Mouse (Mus musculus) limb, embryonic 13.5 days (tissue): ENCODE measurements around the gene Chmp5. TPM values are rescaled to one million over a fixed set of nuclear protein-coding genes. Genes with fewer than 3 reads are reported as not detected.
A peak's percentile ranks its signal among the peaks of the same experiment; 100 is the strongest.

Experiments used
- ATAC-seq: fragments of 200-750 bp; cut with Nextera tagmentation; 2 replicates; pipeline ENCODE4 v1.8.0; 2017; ENCODE audit warnings: low read depth, moderate number of reproducible peaks, moderate TSS enrichment; ENCODE audit not compliant: low FRiP score
- H3K27ac ChIP-seq: fragments of 300-500 bp; sonication (generic); 2 replicates; pipeline ENCODE4 v1.5.1; 2015; ENCODE audit warnings: inconsistent platforms, mild to moderate bottlenecking, moderate library complexity
- H3K27me3 ChIP-seq: fragments of 300-500 bp; sonication (generic); 2 replicates; pipeline ENCODE4 v1.6.1; 2015; ENCODE audit warnings: mild to moderate bottlenecking, inconsistent platforms
- H3K36me3 ChIP-seq: fragments of 300-500 bp; sonication (generic); 2 replicates; pipeline ENCODE4 v1.6.1; 2015; ENCODE audit warnings: inconsistent platforms, mild to moderate bottlenecking, moderate library complexity
- H3K4me1 ChIP-seq: fragments of 300-500 bp; sonication (generic); 2 replicates; pipeline ENCODE4 v1.6.1; 2015; ENCODE audit warnings: inconsistent platforms
- H3K4me2 ChIP-seq: fragments of 300-500 bp; sonication (generic); replicated peaks from 2 replicates; pipeline ENCODE4 v1.6.1; 2015; ENCODE audit warnings: inconsistent platforms, mild to moderate bottlenecking, moderate library complexity
- H3K4me3 ChIP-seq: fragments of 300-500 bp; sonication (generic); 2 replicates; pipeline ENCODE4 v1.5.1; 2015; ENCODE audit warnings: moderate library complexity, mild to moderate bottlenecking, inconsistent platforms
- H3K9ac ChIP-seq: fragments of 300-500 bp; sonication (generic); 2 replicates; pipeline ENCODE4 v1.6.1; 2015; ENCODE audit warnings: mild to moderate bottlenecking, inconsistent platforms
- H3K9me3 ChIP-seq: fragments of 300-500 bp; sonication (generic); 2 replicates; pipeline ENCODE4 v1.6.1; 2016; ENCODE audit warnings: inconsistent platforms
- WGBS: fragments of 180-500 bp; shearing (Covaris S2); methylation state at CpG from one replicate; pipeline ENCODE4 v1.1.7; 2015; 5-methylcytosine and 5-hydroxymethylcytosine counted together
- polyA plus RNA-seq: library from polyadenylated mRNA; unstranded; fragments of >200 nt; fragmentation: Nextera tagmentation; extraction: Ambion mirVana; gene quantifications from 2 replicates; pipeline ENCODE4 v1.2.1, GENCODE M21; 2015

Chmp5 gene
- 111 and 112 TPM in 2 replicates for polyA plus RNA-seq

GRCm38 (mm10) chr4:40948160-40948708 is at the start of gene Chmp5, which contains the start of gene Bag1:
Chmp5 (plus strand) TSS chr4:40948407.
Bag1 (minus strand) TSS chr4:40948294.
- peak; percentile 99 for ATAC-seq
- no peaks in the 10 kb centered on the region for H3K27me3 ChIP-seq
- H3K9me3 ChIP-seq, result no peaks in the 10 kb centered on the region
- peak within 1 kb of the TSS; percentile 91 for H3K4me2 ChIP-seq
- H3K4me3 ChIP-seq, result peak within 1 kb of the TSS; percentile 86
- under 1% methylated on average over 49 of the region's 50 CpGs for WGBS
- H3K4me1 ChIP-seq, result peaks cover 26% of the 10 kb centered on the region
- peak within 1 kb of the TSS; percentile 87 for H3K27ac ChIP-seq
- peaks cover 50% of the 10 kb centered on the region for H3K36me3 ChIP-seq
- H3K9ac ChIP-seq, result peak within 1 kb of the TSS; percentile 95

- Histone ChIP-seq H3K36me3 (no peaks in the 10 kb centered on the region), H3K27me3 (no peaks in the 10 kb centered on the region), H3K4me2 (no peak overlapping the region), H3K27ac (no peak overlapping the region), H3K4me3 (no peak overlapping the region), H3K9me3 (peaks cover 9% of the 10 kb centered on the region), H3K4me1 (peaks cover 9% of the 10 kb centered on the region; the same call in 1 of the 2 replicates), H3K9ac (no peak overlapping the region)
- ATAC-seq, result no peak
- WGBS, result 78% methylated on average over 6 of the region's 6 CpGs
These were observed 49.6 kb upstream of the Chmp5 start for GRCm38 (mm10) chr4:40898476-40899044.

- H3K36me3 ChIP-seq, result no peaks in the 10 kb centered on the region
- no peak overlapping the region for H3K4me2 ChIP-seq
- ATAC-seq, result no peak
- peaks cover 9% of the 10 kb centered on the region; the same call in 1 of the 2 replicates for H3K4me1 ChIP-seq
- WGBS, result 72% methylated on average over 2 of the region's 2 CpGs
- H3K27me3 ChIP-seq, result no peaks in the 10 kb centered on the region
- no peak overlapping the region for H3K9ac ChIP-seq
- H3K27ac ChIP-seq, result no peak overlapping the region
- peaks cover 9% of the 10 kb centered on the region for H3K9me3 ChIP-seq
- H3K4me3 ChIP-seq, result no peak overlapping the region
These were observed 48.9 kb upstream of the Chmp5 start for GRCm38 (mm10) chr4:40899264-40899663.

- peaks cover 9% of the 10 kb centered on the region; the same call in 1 of the 2 replicates for H3K4me1 ChIP-seq
- H3K9me3 ChIP-seq, result peaks cover 9% of the 10 kb centered on the region
- H3K4me2 ChIP-seq, result no peak overlapping the region
- no peak for ATAC-seq
- H3K36me3 ChIP-seq, result no peaks in the 10 kb centered on the region
- no peaks in the 10 kb centered on the region for H3K27me3 ChIP-seq
- WGBS, result 92% methylated on average over 3 of the region's 3 CpGs
- H3K4me3 ChIP-seq, result no peak overlapping the region
- H3K27ac ChIP-seq, result no peak overlapping the region
- H3K9ac ChIP-seq, result no peak overlapping the region
These were observed 48.1 kb upstream of the Chmp5 start for GRCm38 (mm10) chr4:40900071-40900470.

- peaks cover 9% of the 10 kb centered on the region; the same call in 1 of the 2 replicates for H3K4me1 ChIP-seq
These were observed 47.6 kb upstream of the Chmp5 start for GRCm38 (mm10) chr4:40900612-40901011.

GRCm38 (mm10) chr4:40906298-40906697 is 41.9 kb upstream of the Chmp5 start:
- H3K4me1 ChIP-seq, result no peaks in the 10 kb centered on the region
- no peaks in the 10 kb centered on the region for H3K9me3 ChIP-seq
- H3K9ac ChIP-seq, result no peak overlapping the region
- no peak for ATAC-seq
- H3K4me2 ChIP-seq, result no peak overlapping the region
- H3K36me3 ChIP-seq, result no peaks in the 10 kb centered on the region
- no peak overlapping the region for H3K27ac ChIP-seq
- H3K4me3 ChIP-seq, result no peak overlapping the region
- no peaks in the 10 kb centered on the region for H3K27me3 ChIP-seq
- WGBS, result 52% methylated on average over 1 of the region's 1 CpGs

More at GRCm38 (mm10) chr4:40900612-40901011, 47.6 kb upstream of the Chmp5 start:
- no peak overlapping the region for H3K4me3 ChIP-seq
- H3K4me2 ChIP-seq, result no peak overlapping the region
- H3K36me3 ChIP-seq, result no peaks in the 10 kb centered on the region
- no peak overlapping the region for H3K9ac ChIP-seq
- WGBS, result 86% methylated on average over 4 of the region's 4 CpGs
- no peak overlapping the region for H3K27ac ChIP-seq
- no peaks in the 10 kb centered on the region for H3K27me3 ChIP-seq
- peaks cover 7% of the 10 kb centered on the region for H3K9me3 ChIP-seq
- no peak for ATAC-seq

GRCm38 (mm10) chr4:40908261-40908969 is 39.8 kb upstream of the Chmp5 start:
- H3K27ac ChIP-seq, result no peak overlapping the region
- 40% methylated on average over 20 of the region's 20 CpGs for WGBS
- no peak for ATAC-seq

GRCm38 (mm10) chr4:40914287-40914867 is 33.8 kb upstream of the Chmp5 start:
- Histone ChIP-seq H3K9me3 (no peaks in the 10 kb centered on the region), H3K36me3 (no peaks in the 10 kb centered on the region), H3K27me3 (no peaks in the 10 kb centered on the region), H3K9ac (no peak overlapping the region), H3K4me3 (no peak overlapping the region), H3K4me1 (no peaks in the 10 kb centered on the region), H3K4me2 (no peak overlapping the region), H3K27ac (no peak overlapping the region)
- no peak for ATAC-seq

More at GRCm38 (mm10) chr4:40908261-40908969, 39.8 kb upstream of the Chmp5 start:
- Histone ChIP-seq H3K4me2 (no peak overlapping the region), H3K9ac (no peak overlapping the region), H3K27me3 (no peaks in the 10 kb centered on the region), H3K4me3 (no peak overlapping the region), H3K9me3 (no peaks in the 10 kb centered on the region), H3K4me1 (no peaks in the 10 kb centered on the region), H3K36me3 (no peaks in the 10 kb centered on the region)

GRCm38 (mm10) chr4:40915947-40916346 is 32.3 kb upstream of the Chmp5 start:
- no peaks in the 10 kb centered on the region for H3K36me3 ChIP-seq
- 77% methylated on average over 5 of the region's 5 CpGs for WGBS
- ATAC-seq, result no peak

GRCm38 (mm10) chr4:40916592-40917155 is 31.5 kb upstream of the Chmp5 start:
- Histone ChIP-seq H3K4me1 (0 out of 2 replicates have a peak, but pooled peaks cover 3% of the 10 kb centered on the region), H3K27ac (no peak overlapping the region), H3K9me3 (no peaks in the 10 kb centered on the region), H3K4me2 (no peak overlapping the region), H3K9ac (no peak overlapping the region), H3K36me3 (no peaks in the 10 kb centered on the region), H3K4me3 (no peak overlapping the region), H3K27me3 (no peaks in the 10 kb centered on the region)
- 91% methylated on average over 7 of the region's 7 CpGs for WGBS
- ATAC-seq, result no peak

More at GRCm38 (mm10) chr4:40915947-40916346, 32.3 kb upstream of the Chmp5 start:
- Histone ChIP-seq H3K9me3 (no peaks in the 10 kb centered on the region), H3K9ac (no peak overlapping the region), H3K27ac (no peak overlapping the region), H3K4me2 (no peak overlapping the region), H3K27me3 (no peaks in the 10 kb centered on the region), H3K4me3 (no peak overlapping the region), H3K4me1 (0 out of 2 replicates have a peak, but pooled peaks cover 3% of the 10 kb centered on the region)

GRCm38 (mm10) chr4:40919785-40920184 is 28.4 kb upstream of the Chmp5 start, which contains the start of gene Spink4:
Spink4 (plus strand) TSS chr4:40920052.
- Histone ChIP-seq H3K9me3 (no peaks in the 10 kb centered on the region), H3K36me3 (no peaks in the 10 kb centered on the region), H3K9ac (no peak within 1 kb of the TSS), H3K4me3 (no peak within 1 kb of the TSS), H3K27ac (no peak within 1 kb of the TSS), H3K4me1 (0 out of 2 replicates have a peak, but pooled peaks cover 3% of the 10 kb centered on the region), H3K27me3 (no peaks in the 10 kb centered on the region), H3K4me2 (no peak within 1 kb of the TSS)
- no peak for ATAC-seq
- WGBS, result 42% methylated on average over 3 of the region's 3 CpGs
